Mouse (Mus musculus) liver, embryonic 14.5 days (tissue): ENCODE measurements around the gene Secisbp2. TPM values are rescaled to one million over a fixed set of nuclear protein-coding genes. Genes with fewer than 3 reads are reported as not detected.

Experiments
- ATAC-seq: fragments of 200-750 bp; cut with Nextera tagmentation; 2 replicates; pipeline ENCODE4 v1.8.0; 2017; ENCODE audit warnings: moderate number of reproducible peaks, mild to moderate bottlenecking, moderate library complexity; ENCODE audit not compliant: insufficient read depth
- DNase-seq, 3 experiments: peaks; one replicate each; pipeline ENCODE4 v3.0.0-alpha.2; 2012 to 2013; ENCODE audit warnings: low read depth in 3 of 3, low spot score in 3 of 3
- H3K27ac ChIP-seq: fragments of 300-500 bp; sonication (generic); 2 replicates; pipeline ENCODE4 v1.5.1; 2014; ENCODE audit warnings: moderate library complexity, mild to moderate bottlenecking, control low read depth, inconsistent platforms
- H3K27me3 ChIP-seq: fragments of 300-500 bp; sonication (generic); 2 replicates; pipeline ENCODE4 v1.6.1; 2014; ENCODE audit warnings: mild to moderate bottlenecking, low read length, moderate library complexity; ENCODE audit not compliant: control insufficient read depth, insufficient read depth
- H3K36me3 ChIP-seq: fragments of 300-500 bp; sonication (generic); replicated peaks from 2 replicates; pipeline ENCODE4 v1.6.1; 2014; ENCODE audit warnings: low read depth; ENCODE audit not compliant: control insufficient read depth, insufficient read depth
- H3K4me1 ChIP-seq, 2 experiments: fragments of 200-500 bp in 1 of 2; fragments of 300-500 bp in 1 of 2; sonication (generic) in 1 of 2; replicated peaks; 2 replicates each; pipeline ENCODE4 v1.6.1; 2012 to 2014; ENCODE audit warnings: antibody characterized with exemption in 1 of 2, inconsistent platforms in 1 of 2, low read length in 1 of 2; ENCODE audit not compliant: control insufficient read depth in 2 of 2, insufficient read depth in 2 of 2
- H3K4me2 ChIP-seq: fragments of 300-500 bp; sonication (generic); 2 replicates; pipeline ENCODE4 v1.6.1; 2014; ENCODE audit warnings: low read depth, mild to moderate bottlenecking, control low read depth, moderate library complexity
- H3K4me3 ChIP-seq, 2 experiments: fragments of 200-500 bp in 1 of 2; fragments of 300-500 bp in 1 of 2; sonication (generic) in 1 of 2; 2 replicates each; pipeline ENCODE4 v1.5.1; 2012 to 2014; ENCODE audit warnings: low read depth in 2 of 2, low read length in 2 of 2, mild to moderate bottlenecking in 2 of 2, control low read depth in 1 of 2, inconsistent platforms in 1 of 2, moderate library complexity in 1 of 2; ENCODE audit not compliant: insufficient read depth in 1 of 2
- H3K9ac ChIP-seq: fragments of 300-500 bp; sonication (generic); replicated peaks from 2 replicates; pipeline ENCODE4 v1.6.1; 2014; ENCODE audit warnings: mild to moderate bottlenecking, control low read depth, moderate library complexity
- H3K9me3 ChIP-seq: fragments of 300-500 bp; sonication (generic); 2 replicates; pipeline ENCODE4 v1.6.1; 2016; ENCODE audit warnings: low read length, mixed read lengths; ENCODE audit not compliant: control insufficient read depth
- CTCF ChIP-seq: IDR thresholded peaks from 2 replicates; pipeline ENCODE4 v1.5.1; 2016; ENCODE audit warnings: antibody characterized with exemption, low read depth, control low read depth
- EP300 ChIP-seq: IDR thresholded peaks from 2 replicates; pipeline ENCODE4 v1.6.1; 2016; ENCODE audit warnings: antibody characterized with exemption, low read depth
- WGBS: fragments of 180-500 bp; shearing (Covaris S2); extraction: QIAGEN DNeasy Blood & Tissue Kit; methylation state at CpG from one replicate; pipeline ENCODE4 v1.1.7; 2014; ENCODE audit not compliant: insufficient replicate concordance; 5-methylcytosine and 5-hydroxymethylcytosine counted together
- polyA plus RNA-seq, 2 experiments: library from polyadenylated mRNA; depleted of rRNA in 1 of 2; stranded (reverse) in 1 of 2; unstranded in 1 of 2; fragments of >200 nt; fragmentation: Nextera tagmentation in 1 of 2; extraction: Ambion mirVana in 1 of 2; gene quantifications; 2 replicates each; pipeline versions ENCODE4 v1.2.1 to v1.2.3; 2012 to 2014

Secisbp2 gene
- polyA plus RNA-seq, 2 experiments, result 11.8 to 12.2 TPM

DNA sequence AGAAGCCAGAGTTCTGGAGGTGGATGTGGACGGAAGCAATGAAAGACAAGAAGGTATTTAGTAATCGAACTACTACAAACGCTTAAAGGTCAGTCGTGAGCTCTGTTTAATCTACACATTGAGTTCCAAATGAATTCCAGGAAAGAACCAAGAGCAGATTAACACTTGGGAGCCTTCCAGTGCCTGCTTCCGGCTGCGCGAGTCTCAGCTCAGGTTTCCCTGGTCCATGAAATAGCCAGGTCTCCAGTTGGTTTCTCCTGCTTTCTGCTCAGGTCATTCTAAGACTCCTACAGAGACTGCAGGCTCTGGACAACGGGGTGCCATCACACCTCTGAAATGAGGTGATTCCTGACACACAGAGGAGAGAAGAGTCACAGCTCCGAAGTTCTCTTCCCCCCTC lies 40.4 kb upstream of the Secisbp2 start:
- Histone ChIP-seq H3K27me3 (no peaks in the 10 kb centered on the region), H3K9me3 (no peaks in the 10 kb centered on the region), H3K4me3 (no peak overlapping the region), H3K9ac (no peak overlapping the region), H3K4me1 (peaks cover 0 to 4% of the 10 kb centered on the region in 2 experiments; a peak in 1 of 4 replicates), H3K4me2 (no peak overlapping the region), H3K27ac (no peak overlapping the region), H3K36me3 (no peaks in the 10 kb centered on the region)
- WGBS, result 17% methylated on average over 9 of the region's 9 CpGs
- DNase-seq (no peak), ATAC-seq (no peak)
- TF ChIP-seq EP300, result no peak
- TF ChIP-seq CTCF, result no peak

DNA sequence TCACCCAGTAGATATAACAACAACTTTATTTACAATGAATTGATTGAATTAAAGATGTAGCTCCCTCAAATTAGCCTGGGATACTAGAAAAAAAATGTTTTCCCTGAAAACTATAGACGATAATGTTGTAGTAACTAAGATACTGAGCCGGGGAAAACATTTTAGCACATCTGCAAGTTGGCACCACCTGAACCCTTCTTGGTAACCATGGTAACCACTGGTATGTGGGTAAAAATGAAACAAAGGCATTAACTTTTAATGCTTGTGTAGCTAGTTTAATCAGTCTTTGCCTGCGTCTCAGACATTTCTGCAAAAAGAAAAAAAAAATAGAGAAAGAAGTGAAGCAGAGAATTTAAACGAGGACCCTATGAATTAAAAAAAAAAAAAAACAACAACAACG lies 40.0 kb upstream of the Secisbp2 start:
- no peak overlapping the region for H3K4me3 ChIP-seq
- DNase-seq, result no peak
- H3K36me3 ChIP-seq, result no peaks in the 10 kb centered on the region

DNA sequence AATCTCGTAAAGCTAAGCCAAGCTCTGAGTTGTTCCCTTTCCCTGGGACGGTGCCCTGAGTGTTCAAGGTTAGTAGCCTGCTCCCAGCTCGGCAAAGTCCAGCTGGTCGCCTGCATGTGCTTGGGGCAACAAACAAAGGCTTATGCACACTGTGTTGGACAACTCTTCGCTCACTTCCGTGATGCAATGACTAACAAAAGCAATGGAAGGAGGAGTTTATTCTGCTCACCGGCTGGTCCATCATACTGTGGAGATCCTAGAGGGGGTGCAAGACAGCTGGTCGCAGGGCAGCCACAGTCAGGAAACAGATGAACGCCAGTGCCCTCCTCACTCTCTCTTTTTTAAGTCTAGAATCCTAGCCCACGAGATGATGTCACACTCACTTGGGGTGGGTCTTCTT lies 35.7 kb upstream of the Secisbp2 start:
- H3K9ac ChIP-seq, result no peak overlapping the region
- no peak overlapping the region for H3K4me3 ChIP-seq
- no peaks in the 10 kb centered on the region for H3K36me3 ChIP-seq
- DNase-seq (no peak), ATAC-seq (no peak)
- H3K27ac ChIP-seq, result no peak overlapping the region
- no peak overlapping the region for H3K4me2 ChIP-seq
- WGBS, result 35% methylated on average over 10 of the region's 10 CpGs
- H3K27me3 ChIP-seq, result no peaks in the 10 kb centered on the region
- H3K4me1 ChIP-seq, result peaks cover 0 to 5% of the 10 kb centered on the region in 2 experiments; a peak in 1 of 4 replicates
- H3K9me3 ChIP-seq, result no peaks in the 10 kb centered on the region
- no peak for TF ChIP-seq CTCF
- TF ChIP-seq EP300, result no peak

More for the DNA sequence above, 40.0 kb upstream of the Secisbp2 start:
- H3K9ac ChIP-seq, result no peak overlapping the region
- no peak overlapping the region for H3K27ac ChIP-seq
- TF ChIP-seq CTCF, result no peak
- no peak for TF ChIP-seq EP300
- no peak overlapping the region for H3K4me2 ChIP-seq
- 56% methylated on average over 5 of the region's 5 CpGs for WGBS
- no peaks in the 10 kb centered on the region for H3K27me3 ChIP-seq
- H3K9me3 ChIP-seq, result no peaks in the 10 kb centered on the region
- peaks cover 0 to 5% of the 10 kb centered on the region in 2 experiments; a peak in 1 of 4 replicates for H3K4me1 ChIP-seq
- no peak for ATAC-seq

DNA sequence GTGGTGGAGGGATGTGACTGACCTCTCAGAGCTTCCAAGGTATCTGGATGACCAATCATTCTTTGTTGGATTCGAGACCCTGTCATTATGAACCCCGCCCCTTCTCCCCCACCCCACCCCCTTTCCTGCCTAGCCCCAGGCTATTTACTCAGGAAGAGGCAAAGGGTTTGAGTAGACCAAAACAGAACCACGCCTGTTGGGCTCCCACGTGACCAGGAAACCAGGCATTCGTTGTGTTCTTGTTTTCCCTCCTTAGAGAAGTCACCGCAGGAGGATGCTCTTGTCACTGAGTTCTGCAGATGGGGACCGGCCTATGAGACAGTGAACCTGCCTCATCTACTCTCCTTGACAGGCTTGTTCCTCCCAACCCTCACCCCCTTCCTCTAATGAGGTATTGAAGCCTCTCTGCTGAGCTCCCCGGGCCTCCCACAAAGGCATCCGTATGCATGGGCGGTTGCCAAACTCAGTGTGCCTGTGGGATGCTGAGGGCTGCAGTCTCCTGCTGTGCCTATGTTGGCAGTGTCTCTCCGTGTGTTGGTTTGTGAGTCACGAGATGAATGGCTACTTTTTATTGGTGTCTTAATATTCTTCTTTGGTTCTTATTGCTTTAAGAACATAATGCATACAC lies 35.0 kb upstream of the Secisbp2 start:
- ATAC-seq, result no peak
- H3K9ac ChIP-seq, result no peak overlapping the region

DNA sequence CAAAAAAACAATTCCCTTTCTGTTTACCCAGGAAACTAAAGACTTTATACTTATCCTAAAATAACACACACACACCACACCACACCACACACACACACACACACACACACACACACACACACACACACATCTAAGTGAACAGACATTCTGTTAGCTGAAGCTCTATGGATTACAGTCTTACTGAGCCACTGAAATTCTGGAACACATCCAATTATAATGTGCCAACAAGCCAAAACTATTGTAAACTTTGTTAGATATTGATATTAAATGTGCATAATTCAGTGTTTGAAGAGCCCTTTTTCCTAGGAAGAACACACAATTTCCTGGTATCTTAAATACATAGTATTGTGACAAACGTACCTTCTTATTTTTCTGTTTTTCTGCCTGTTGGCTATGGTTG lies 34.2 kb upstream of the Secisbp2 start:
- Histone ChIP-seq H3K9me3 (no peaks in the 10 kb centered on the region), H3K27me3 (no peaks in the 10 kb centered on the region), H3K4me1 (peaks cover 0 to 5% of the 10 kb centered on the region in 2 experiments; a peak in 1 of 4 replicates), H3K4me3 (no peak overlapping the region), H3K36me3 (no peaks in the 10 kb centered on the region), H3K27ac (no peak overlapping the region), H3K9ac (no peak overlapping the region), H3K4me2 (no peak overlapping the region)
- no peak for TF ChIP-seq EP300
- no peak for TF ChIP-seq CTCF
- 35% methylated on average over 1 of the region's 1 CpGs for WGBS
- DNase-seq (no peak), ATAC-seq (no peak)

More for the DNA sequence above, 35.0 kb upstream of the Secisbp2 start:
- no peak overlapping the region for H3K4me2 ChIP-seq
- no peak for TF ChIP-seq CTCF
- TF ChIP-seq EP300, result no peak
- H3K36me3 ChIP-seq, result no peaks in the 10 kb centered on the region
- H3K27me3 ChIP-seq, result no peaks in the 10 kb centered on the region
- WGBS, result 14% methylated on average over 12 of the region's 12 CpGs
- H3K4me3 ChIP-seq, result no peak overlapping the region
- H3K4me1 ChIP-seq, result peaks cover 0 to 5% of the 10 kb centered on the region in 2 experiments; a peak in 1 of 4 replicates
- H3K27ac ChIP-seq, result no peak overlapping the region
- no peaks in the 10 kb centered on the region for H3K9me3 ChIP-seq
- DNase-seq, result no peak
